Mouse (Mus musculus) liver, embryonic 12.5 days (tissue): ENCODE data around the gene Lsm7. TPM values are rescaled to one million over a fixed set of nuclear protein-coding genes. Genes with fewer than 3 reads are reported as not detected.
"Not testable (repeated sequence)": the region's sequence is repeated elsewhere in the genome, so short reads cannot be mapped to it uniquely, and the experiment has no call there.

Source experiments
- ATAC-seq: fragments of 200-750 bp; cut with Nextera tagmentation; 2 replicates; pipeline ENCODE4 v1.8.0; 2017; ENCODE audit warnings: moderate number of reproducible peaks, mild to moderate bottlenecking, moderate library complexity
- H3K27ac ChIP-seq: fragments of 300-500 bp; sonication (generic); 2 replicates; pipeline ENCODE4 v1.5.1; 2016; ENCODE audit warnings: mild to moderate bottlenecking
- H3K27me3 ChIP-seq: fragments of 300-500 bp; sonication (generic); replicated peaks from 2 replicates; pipeline ENCODE4 v1.6.1; 2016; ENCODE audit warnings: mild to moderate bottlenecking, moderate library complexity
- H3K36me3 ChIP-seq: fragments of 300-500 bp; sonication (generic); 2 replicates; pipeline ENCODE4 v1.6.1; 2016; ENCODE audit warnings: mild to moderate bottlenecking, moderate library complexity
- H3K4me1 ChIP-seq: fragments of 300-500 bp; sonication (generic); 2 replicates; pipeline ENCODE4 v1.6.1; 2016
- H3K4me2 ChIP-seq: fragments of 300-500 bp; sonication (generic); 2 replicates; pipeline ENCODE4 v1.6.1; 2016; ENCODE audit warnings: mild to moderate bottlenecking, moderate library complexity
- H3K4me3 ChIP-seq: fragments of 300-500 bp; sonication (generic); 2 replicates; pipeline ENCODE4 v1.5.1; 2016; ENCODE audit warnings: mild to moderate bottlenecking, moderate library complexity
- H3K9ac ChIP-seq: fragments of 300-500 bp; sonication (generic); 2 replicates; pipeline ENCODE4 v1.6.1; 2016; ENCODE audit warnings: mild to moderate bottlenecking, moderate library complexity
- H3K9me3 ChIP-seq: fragments of 300-500 bp; sonication (generic); replicated peaks from 2 replicates; pipeline ENCODE4 v1.6.1; 2016; ENCODE audit warnings: mild to moderate bottlenecking, moderate library complexity
- WGBS: fragments of 180-500 bp; shearing (Covaris S2); methylation state at CpG from one replicate; pipeline ENCODE4 v1.1.7; 2016; ENCODE audit not compliant: insufficient replicate concordance; 5-methylcytosine and 5-hydroxymethylcytosine counted together
- polyA plus RNA-seq: library from polyadenylated mRNA; unstranded; fragments of >200 nt; fragmentation: Nextera tagmentation; extraction: Ambion mirVana; gene quantifications from 2 replicates; pipeline ENCODE4 v1.2.1, GENCODE M21; 2016

Gene Lsm7
- polyA plus RNA-seq, 1 experiment from 2014 or later, result 235 TPM

- H3K27ac ChIP-seq, result peak overlapping the region; percentile 95
- 0 out of 2 replicates have a peak, but pooled peaks cover 2% of the 10 kb centered on the region for H3K27me3 ChIP-seq
- no peak for ATAC-seq
- no peaks in the 10 kb centered on the region for H3K36me3 ChIP-seq
- H3K4me2 ChIP-seq, result peak overlapping the region; percentile 45
- WGBS, result 54% methylated on average over 3 of the region's 3 CpGs
- H3K9me3 ChIP-seq, result no peaks in the 10 kb centered on the region
- peak overlapping the region; percentile 61 for H3K9ac ChIP-seq
- H3K4me3 ChIP-seq, result no peak overlapping the region
- peaks cover 65% of the 10 kb centered on the region for H3K4me1 ChIP-seq
These were observed 35.6 kb downstream of the Lsm7 start for GRCm38 (mm10) chr10:80819406-80819805.

- Histone ChIP-seq H3K27ac (peak overlapping the region; percentile 95), H3K27me3 (0 out of 2 replicates have a peak, but pooled peaks cover 4% of the 10 kb centered on the region), H3K4me1 (peaks cover 59% of the 10 kb centered on the region), H3K36me3 (no peaks in the 10 kb centered on the region), H3K9ac (peak overlapping the region; percentile 61), H3K4me3 (no peak overlapping the region), H3K9me3 (no peaks in the 10 kb centered on the region), H3K4me2 (peak overlapping the region; percentile 45)
- WGBS, result 30% methylated on average over 6 of the region's 6 CpGs
- peak; percentile 98 for ATAC-seq
These were observed 36.3 kb downstream of the Lsm7 start for GRCm38 (mm10) chr10:80818599-80819281.

- H3K4me3 ChIP-seq, H3K9ac ChIP-seq, ATAC-seq, H3K9me3 ChIP-seq, H3K4me2 ChIP-seq, H3K36me3 ChIP-seq: not testable (repeated sequence)
- H3K27ac ChIP-seq, result peak overlapping the region; percentile 95
- WGBS, result 83% methylated on average over 7 of the region's 7 CpGs
- H3K27me3 ChIP-seq, result peaks cover 11% of the 10 kb centered on the region
- peaks cover 51% of the 10 kb centered on the region for H3K4me1 ChIP-seq
These were observed 37.1 kb downstream of the Lsm7 start for GRCm38 (mm10) chr10:80817955-80818354.

GRCm38 (mm10) chr10:80817164-80817563 is 37.8 kb downstream of the Lsm7 start:
- Histone ChIP-seq H3K36me3 (no peaks in the 10 kb centered on the region), H3K4me2 (no peak overlapping the region), H3K4me3 (no peak overlapping the region), H3K27ac (no peak overlapping the region), H3K4me1 (peaks cover 43% of the 10 kb centered on the region), H3K9me3 (no peaks in the 10 kb centered on the region), H3K9ac (no peak overlapping the region), H3K27me3 (peaks cover 19% of the 10 kb centered on the region)
- ATAC-seq, result no peak
- 65% methylated on average over 2 of the region's 2 CpGs for WGBS

- not testable (repeated sequence) for H3K9ac ChIP-seq, ATAC-seq, H3K36me3 ChIP-seq, H3K4me3 ChIP-seq, H3K27ac ChIP-seq, H3K4me2 ChIP-seq, H3K9me3 ChIP-seq
- WGBS, result 54% methylated on average over 3 of the region's 3 CpGs
- Histone ChIP-seq H3K4me1 (peaks cover 35% of the 10 kb centered on the region), H3K27me3 (peaks cover 27% of the 10 kb centered on the region)
These were observed 38.7 kb downstream of the Lsm7 start for GRCm38 (mm10) chr10:80816303-80816702.

GRCm38 (mm10) chr10:80814800-80815199 is 40.2 kb downstream of the Lsm7 start:
- WGBS, result 55% methylated on average over 7 of the region's 7 CpGs
- no peaks in the 10 kb centered on the region for H3K36me3 ChIP-seq

GRCm38 (mm10) chr10:80813366-80813765 is 41.6 kb downstream of the Lsm7 start, which contains the start of gene Jsrp1:
TSS of gene Jsrp1 (minus strand) at chr10:80813498.
- Histone ChIP-seq H3K9me3 (no peaks in the 10 kb centered on the region), H3K4me2 (no peak within 1 kb of the TSS), H3K27me3 (peaks cover 57% of the 10 kb centered on the region), H3K27ac (no peak within 1 kb of the TSS), H3K36me3 (no peaks in the 10 kb centered on the region), H3K4me3 (no peak within 1 kb of the TSS), H3K9ac (no peak within 1 kb of the TSS), H3K4me1 (peaks cover 30% of the 10 kb centered on the region)
- ATAC-seq, result no peak
- 62% methylated on average over 4 of the region's 4 CpGs for WGBS

More at GRCm38 (mm10) chr10:80814800-80815199, 40.2 kb downstream of the Lsm7 start:
- H3K4me3 ChIP-seq, result no peak overlapping the region
- ATAC-seq, result no peak
- no peak overlapping the region for H3K27ac ChIP-seq
- H3K4me1 ChIP-seq, result peaks cover 34% of the 10 kb centered on the region
- peaks cover 42% of the 10 kb centered on the region for H3K27me3 ChIP-seq
- H3K4me2 ChIP-seq, result no peak overlapping the region
- no peak overlapping the region for H3K9ac ChIP-seq
- no peaks in the 10 kb centered on the region for H3K9me3 ChIP-seq

- H3K36me3 ChIP-seq, result no peaks in the 10 kb centered on the region
- H3K4me2 ChIP-seq, result no peak overlapping the region
- peaks cover 31% of the 10 kb centered on the region for H3K4me1 ChIP-seq
- H3K9me3 ChIP-seq, result no peaks in the 10 kb centered on the region
- H3K9ac ChIP-seq, result no peak overlapping the region
- no peak overlapping the region for H3K4me3 ChIP-seq
- H3K27me3 ChIP-seq, result peaks cover 65% of the 10 kb centered on the region
- H3K27ac ChIP-seq, result no peak overlapping the region
- ATAC-seq, result no peak
- WGBS, result 39% methylated on average over 5 of the region's 5 CpGs
These were observed 42.5 kb downstream of the Lsm7 start for GRCm38 (mm10) chr10:80812391-80813041.

- Histone ChIP-seq H3K27me3 (peaks cover 80% of the 10 kb centered on the region), H3K4me2 (peak overlapping the region; percentile 41), H3K9ac (no peak overlapping the region), H3K9me3 (no peaks in the 10 kb centered on the region), H3K27ac (no peak overlapping the region), H3K36me3 (peaks cover 6% of the 10 kb centered on the region), H3K4me1 (peaks cover 50% of the 10 kb centered on the region), H3K4me3 (peak overlapping the region; percentile 17; the same call in 1 of the 2 replicates)
- no peak for ATAC-seq
- WGBS, result 5% methylated on average over 20 of the region's 20 CpGs
These were observed 44.9 kb downstream of the Lsm7 start for GRCm38 (mm10) chr10:80810084-80810483.

GRCm38 (mm10) chr10:80808985-80809632 is 45.9 kb downstream of the Lsm7 start:
- no peak for ATAC-seq
- no peaks in the 10 kb centered on the region for H3K9me3 ChIP-seq
- H3K4me2 ChIP-seq, result peak overlapping the region; percentile 88
- peak overlapping the region; percentile 5; the same call in 1 of the 2 replicates for H3K4me3 ChIP-seq
- H3K4me1 ChIP-seq, result peaks cover 59% of the 10 kb centered on the region
- 12% methylated on average over 18 of the region's 18 CpGs for WGBS
- H3K27ac ChIP-seq, result no peak overlapping the region
- peaks cover 16% of the 10 kb centered on the region for H3K36me3 ChIP-seq
- peaks cover 76% of the 10 kb centered on the region for H3K27me3 ChIP-seq
- H3K9ac ChIP-seq, result no peak overlapping the region

GRCm38 (mm10) chr10:80808099-80808984 is 46.7 kb downstream of the Lsm7 start:
- Histone ChIP-seq H3K4me1 (peaks cover 60% of the 10 kb centered on the region), H3K9me3 (no peaks in the 10 kb centered on the region), H3K4me3 (peak overlapping the region; percentile 5; the same call in 1 of the 2 replicates), H3K9ac (no peak overlapping the region), H3K27ac (no peak overlapping the region), H3K27me3 (peaks cover 72% of the 10 kb centered on the region), H3K36me3 (peaks cover 23% of the 10 kb centered on the region), H3K4me2 (peak overlapping the region; percentile 88)
- WGBS, result 19% methylated on average over 40 of the region's 40 CpGs
- no peak for ATAC-seq
